Mouse (Mus musculus) forelimb bud, embryonic 11.5 days (tissue): ENCODE data around the gene Rcn3.
"Not testable (repeated sequence)": the region's sequence is repeated elsewhere in the genome, so short reads cannot be mapped to it uniquely, and the experiment has no call there.

ENCODE experiments used
- DNase-seq: peaks from one replicate; pipeline ENCODE4 v3.0.0-alpha.2; 2012; ENCODE audit warnings: low read depth, low spot score

Gene Rcn3

DNA sequence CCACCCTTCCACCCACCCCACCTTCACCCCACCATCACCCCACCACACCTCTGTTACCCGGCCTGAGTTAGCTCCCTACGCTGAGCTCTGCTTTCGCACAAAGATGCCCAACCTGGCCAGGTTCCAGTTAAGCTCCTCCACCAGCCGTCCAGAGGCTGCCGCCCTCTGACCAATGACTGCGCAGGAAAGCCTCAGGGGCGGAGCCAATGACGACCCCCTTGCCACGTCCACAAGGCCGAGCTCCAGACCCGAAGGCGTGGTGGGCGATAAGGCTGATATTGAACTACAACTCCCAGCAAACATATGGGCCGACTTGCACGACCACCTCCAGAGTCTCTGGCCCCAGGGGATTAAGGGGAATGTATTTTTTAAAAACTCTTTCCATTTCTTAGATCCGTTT is at the start of gene Rcn3:
TSS of gene Rcn3 (minus strand) at position 174 of the 400 bp plus-strand sequence.
- DNase-seq = peak; percentile 98

DNA sequence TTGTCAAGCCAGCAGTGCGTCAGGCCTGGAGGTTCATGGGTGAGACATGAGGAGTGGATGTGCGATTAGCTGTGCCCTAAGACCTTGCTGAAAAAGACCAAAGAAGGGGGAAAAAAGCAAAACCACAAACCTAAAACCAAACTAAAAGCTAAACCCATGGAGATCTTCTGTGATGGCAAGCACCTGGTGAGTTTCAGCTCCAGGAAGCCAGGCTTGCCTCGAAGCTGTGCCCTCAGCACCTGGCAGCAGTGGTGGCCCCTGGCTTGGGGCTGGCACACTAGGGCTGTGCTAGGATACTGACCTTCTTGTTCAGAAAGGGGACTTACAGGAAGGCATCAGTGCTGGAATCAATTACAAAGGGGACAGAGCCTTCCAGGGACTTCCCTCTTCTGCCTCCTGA is 49.3 kb upstream of the Rcn3 start:
- DNase-seq = no peak

DNA sequence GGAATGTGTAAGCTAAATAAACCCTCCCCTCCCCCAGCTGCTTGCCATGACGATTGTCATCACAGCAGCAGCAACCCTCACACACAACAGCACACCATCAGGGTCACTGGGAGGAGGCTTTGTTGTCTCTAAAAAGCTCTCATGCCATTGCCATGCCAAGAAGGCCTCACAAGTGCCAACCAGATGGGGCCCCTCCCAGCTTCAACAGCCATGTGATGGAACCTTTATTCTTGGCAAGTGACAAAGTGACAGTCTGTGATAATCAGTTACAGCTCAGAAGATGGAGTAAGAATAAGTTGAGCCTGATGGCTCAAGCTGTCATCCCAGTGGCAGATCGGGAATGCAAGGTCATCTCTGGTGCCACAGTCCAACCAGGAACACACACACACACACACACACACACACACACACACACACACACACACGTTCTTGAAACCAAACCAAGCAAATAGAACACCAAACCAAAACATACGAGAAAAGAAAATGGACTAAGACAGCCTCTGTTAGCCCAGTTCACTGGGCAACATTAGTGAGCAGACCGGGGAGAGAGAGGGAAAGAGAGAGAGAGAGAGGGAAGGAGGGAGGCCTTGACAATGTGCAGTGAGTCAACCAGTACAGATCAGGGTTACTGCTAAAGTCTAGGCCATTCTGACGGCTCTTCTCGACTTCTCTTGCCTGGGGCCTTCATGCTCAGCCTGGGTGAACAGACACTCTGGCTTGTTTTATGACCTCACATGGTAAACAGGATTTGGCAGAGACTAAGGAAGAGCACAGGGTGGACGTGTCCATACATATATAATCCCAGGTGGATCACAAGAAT is 48.1 kb upstream of the Rcn3 start:
- DNase-seq = no peak

DNA sequence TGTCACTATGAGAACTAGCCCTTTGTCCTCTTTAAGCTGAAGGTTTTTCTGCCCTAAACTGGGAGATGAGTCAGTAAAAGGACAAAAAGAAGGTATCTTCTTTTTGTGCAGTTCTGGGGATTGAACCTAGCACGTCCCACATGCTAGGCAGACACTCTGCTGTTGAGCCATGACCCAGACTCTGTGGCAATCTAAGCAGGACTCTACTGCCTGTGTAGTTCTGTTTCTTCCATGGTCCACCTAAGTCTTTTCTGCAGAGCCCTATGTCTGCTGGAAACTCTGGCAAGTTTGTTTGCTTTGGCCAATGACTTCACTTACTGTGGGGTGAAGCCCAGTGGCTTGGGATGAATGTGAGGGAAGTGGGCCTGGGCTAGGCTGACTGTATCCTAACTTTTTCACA is 46.4 kb upstream of the Rcn3 start:
- DNase-seq = no peak

DNA sequence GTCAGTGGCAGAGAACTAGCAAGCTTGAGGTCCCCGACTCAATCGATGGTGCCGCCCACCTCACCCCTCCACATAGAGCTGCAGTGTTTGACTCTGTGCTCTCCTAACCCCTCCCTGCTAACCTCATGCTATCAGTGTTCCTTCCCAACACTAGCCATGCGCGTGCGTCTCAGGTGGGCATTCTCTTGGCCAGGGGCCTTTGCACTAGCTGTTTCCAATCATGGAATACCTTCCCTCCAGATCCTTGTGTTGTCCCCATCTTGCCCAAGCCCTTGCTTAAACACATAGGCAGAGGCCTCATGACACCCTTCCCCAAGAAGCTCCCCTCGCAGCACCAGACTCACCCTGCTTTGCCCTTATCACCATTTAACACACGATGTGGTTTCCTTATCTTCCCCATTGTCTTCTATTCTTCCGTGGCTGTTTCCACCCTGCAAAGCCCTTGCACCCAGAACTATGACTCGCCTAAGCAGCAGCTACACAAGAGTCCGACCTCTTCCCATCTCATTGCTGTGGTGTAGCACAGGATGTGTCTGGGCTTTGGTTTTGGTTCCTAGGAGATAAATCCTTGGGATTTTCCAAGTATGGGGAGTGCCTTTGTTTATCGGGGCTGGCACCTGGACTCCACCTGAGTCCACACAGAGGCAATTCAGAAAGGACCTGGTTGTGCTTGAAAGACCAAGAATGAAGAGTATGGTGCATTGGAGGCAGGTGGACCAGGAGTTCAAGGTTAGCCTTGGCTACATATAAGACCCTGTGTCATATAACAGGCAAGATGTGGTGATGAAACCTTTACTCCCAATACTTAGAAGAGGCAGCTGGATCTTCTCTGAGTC is 45.4 kb upstream of the Rcn3 start:
- DNase-seq = no peak

DNA sequence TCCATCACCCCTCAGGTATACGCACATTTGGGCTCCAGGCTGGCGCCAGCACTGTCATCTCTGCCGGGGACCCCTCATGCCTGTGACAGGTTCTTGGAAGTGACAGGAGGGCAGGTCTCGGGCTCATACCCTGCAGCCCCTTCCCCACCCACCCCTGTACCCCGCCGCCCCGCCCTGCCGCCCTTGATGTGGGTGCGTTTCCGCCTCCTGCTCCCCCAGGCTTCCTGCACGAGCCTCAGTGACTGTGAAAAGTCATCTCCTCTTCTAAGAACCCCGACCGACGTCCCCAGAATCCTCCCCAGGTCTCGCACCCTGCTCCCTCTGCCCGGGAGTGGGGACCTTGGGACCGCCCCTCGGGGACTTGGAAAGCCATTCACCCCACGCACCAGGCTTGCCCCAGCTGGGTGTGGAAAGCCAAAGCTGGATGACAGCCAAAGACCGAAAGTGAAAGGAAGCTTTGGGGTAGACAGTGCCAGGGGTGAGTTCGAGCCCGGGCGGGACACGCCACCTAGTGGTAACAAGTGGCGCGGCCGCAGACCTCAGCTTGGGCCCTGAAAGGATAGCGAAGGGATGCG is 44.1 kb upstream of the Rcn3 start, which contains the start of the genes Gm45713 and Flt3l:
TSS of gene Gm45713 (minus strand) at position 239 of the 575 bp plus-strand sequence.
TSS of gene Flt3l (minus strand) at position 440 of the 575 bp plus-strand sequence.
- peak; percentile 72 for DNase-seq

DNA sequence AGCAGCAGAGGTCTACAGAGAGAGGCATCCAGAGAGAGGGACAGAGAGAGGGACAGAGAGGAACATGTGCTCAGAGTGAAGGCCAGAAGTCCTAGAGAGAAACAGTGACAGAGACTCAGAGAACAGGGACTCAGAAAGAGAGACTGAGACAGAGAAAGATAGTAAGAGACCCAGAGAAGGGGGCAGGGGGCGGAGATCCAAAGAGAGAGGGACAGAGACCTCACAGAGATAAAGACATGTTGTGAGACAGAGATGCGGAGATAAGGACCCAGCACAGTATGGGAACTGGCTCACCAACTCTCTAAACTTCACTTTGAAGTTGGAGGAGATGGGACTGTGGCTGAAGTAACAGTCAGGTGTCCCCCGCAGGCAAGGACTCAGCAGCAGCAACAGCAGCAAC is 43.3 kb upstream of the Rcn3 start:
- no peak for DNase-seq

DNA sequence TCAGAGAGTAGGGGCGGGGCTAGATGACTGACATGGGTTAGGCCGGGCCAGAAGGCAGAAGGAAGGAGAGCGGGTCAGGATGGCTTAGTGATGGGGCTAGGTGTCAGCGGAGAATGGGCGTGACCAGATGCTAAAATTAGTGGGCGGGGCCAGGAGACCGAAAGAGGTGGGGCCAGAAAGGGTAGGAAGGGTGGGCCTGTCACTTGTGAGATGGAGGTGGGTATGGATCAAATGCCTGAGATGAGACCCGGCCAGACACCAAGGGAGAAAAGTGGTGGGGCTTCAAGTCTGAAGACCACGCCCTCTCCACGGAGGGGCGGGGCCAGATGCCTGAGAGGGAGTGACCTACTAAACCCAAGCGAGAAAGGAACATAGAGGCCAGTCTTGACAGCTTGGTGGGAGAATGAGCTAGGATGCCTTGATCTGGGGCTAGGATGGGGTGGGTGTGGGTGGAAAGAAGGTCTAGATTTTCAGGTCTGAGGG is 42.6 kb upstream of the Rcn3 start:
- no peak for DNase-seq

DNA sequence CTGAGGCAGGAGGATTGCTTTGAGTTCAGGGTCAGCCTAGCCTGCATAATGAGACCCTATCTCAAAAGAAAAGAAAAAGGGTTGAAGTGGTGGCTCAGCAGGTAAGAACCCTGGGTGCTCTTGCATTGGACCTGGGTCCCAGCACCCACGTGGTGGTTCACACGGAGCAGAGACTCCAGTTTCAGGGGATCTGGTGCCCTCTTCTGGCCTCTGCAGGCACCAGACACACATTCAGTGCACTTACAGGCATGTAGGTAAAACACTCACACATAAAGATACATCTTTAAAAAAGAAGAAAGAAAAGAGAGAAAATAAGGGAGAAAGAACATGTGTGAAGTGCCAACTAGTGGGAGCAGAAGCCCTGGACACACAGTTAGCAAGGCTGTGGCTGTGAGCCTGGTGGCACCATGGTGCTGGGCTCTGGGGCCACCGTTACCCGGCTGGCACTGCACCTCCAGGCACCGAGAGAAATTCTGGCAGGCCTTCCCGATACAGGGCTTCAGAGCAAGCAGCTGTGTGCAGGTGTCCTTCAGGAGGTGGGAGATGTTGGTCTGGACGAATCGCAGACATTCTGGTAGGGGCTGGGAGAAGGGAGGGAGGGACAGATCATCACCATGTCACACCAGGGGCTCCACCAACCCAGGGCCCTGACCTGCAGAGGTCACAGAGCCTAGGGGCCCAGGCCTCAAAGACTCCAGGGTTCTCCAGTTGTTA is 41.6 kb upstream of the Rcn3 start:
- DNase-seq = no peak

DNA sequence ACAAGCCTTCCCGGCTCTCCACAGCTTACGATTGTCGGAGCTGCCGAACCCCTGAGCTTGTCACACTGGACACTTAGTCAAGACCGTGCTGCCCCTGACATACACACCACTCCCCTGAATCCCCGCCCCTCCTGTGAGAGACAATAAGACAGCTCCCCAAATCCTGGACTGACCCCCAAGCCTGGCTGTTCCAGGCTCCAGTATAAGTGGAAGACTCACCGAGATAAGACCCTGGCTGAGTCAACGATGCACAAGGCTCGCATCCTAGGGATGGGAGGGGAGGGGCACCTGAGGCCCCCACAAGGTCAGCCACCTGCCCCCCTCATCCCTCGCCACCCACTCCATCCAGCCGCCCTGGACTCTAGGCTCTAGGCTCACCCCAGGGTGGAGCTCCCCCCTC is 39.8 kb upstream of the Rcn3 start:
- no peak for DNase-seq

DNA sequence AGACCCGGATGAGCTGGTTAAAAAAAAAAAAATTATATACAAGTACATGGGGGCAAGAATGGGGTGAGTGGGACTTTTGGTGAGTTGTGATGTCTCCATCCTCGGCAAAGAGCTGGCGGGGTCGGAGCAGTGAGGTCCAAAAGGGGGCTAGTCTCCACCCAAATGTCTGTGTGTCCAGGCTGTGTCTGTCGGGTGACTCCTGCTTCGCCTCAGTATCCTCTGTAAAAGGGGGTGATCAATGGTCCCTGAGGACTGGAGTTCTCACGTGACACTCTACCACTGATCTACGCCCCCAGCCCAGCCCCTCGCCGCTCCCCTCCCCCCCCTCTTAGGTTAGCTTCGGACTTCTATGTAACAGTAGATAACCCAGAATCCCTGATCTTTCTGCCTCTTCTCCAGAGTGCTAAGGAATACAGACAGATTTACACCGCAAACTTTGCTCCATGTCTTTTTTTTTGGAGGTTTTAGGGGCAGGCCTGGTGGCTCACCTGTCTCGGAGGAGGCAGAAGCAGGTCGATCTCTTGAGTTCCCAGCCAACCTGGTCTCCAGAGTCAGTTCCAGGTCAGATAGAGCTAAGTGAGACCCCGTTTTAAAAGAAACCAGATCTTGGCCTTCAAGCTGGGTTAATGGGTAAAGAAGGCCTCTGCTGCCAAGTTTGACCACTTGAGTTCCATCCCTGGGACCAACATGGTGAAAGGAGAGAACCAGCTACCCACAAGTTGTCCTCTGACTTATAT is 37.9 kb upstream of the Rcn3 start:
- no peak for DNase-seq

DNA sequence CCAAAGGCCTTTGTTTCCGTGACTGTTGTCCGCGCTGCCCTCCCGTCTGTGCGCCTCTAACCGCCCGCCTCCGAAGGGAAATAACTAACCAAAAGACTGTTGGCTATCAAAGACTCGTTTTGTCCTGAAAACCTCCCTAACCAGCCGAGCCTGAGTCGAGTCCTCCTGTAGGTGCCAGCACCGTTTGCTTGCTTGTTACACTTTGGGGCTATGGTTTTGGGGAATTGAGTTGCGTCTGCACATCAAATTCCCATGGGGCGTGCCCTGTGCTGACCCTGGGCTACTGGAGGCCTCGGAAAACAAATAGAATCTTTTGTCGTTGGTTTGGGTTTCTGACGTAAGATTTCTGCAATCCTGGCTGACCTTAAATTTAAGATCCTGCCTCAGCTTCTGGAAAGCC is 37.3 kb upstream of the Rcn3 start:
- peak; percentile 68 for DNase-seq

DNA sequence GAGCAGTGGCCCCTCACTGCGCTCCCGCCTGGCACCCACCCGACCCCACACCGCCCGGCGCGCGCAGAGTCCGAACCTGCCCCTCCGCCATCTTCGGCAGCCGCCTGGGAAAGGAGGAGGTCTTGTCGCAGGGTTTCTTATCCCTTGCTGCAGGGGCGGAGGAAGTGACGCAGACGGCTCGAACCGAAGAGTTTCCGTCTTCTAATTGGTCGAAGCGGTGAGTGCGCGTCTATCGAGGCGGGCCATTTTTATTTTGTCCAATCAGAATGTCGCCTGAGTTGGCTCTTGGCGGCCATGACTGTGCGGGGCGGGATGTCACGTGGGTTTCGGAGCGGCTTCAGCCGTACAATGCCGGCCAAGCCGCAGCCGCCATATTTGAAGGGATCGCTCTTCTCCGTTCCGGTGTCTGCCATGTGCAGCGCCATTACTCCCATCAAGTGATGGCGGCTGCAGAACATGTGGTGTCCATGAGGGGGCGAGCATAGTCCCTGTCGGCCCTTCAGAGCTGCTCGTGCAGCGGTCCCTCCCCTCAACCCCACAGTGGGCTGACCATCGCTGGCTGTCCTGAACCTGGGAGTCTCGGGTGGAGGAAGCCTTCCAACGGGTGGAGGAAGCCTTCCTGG is 36.7 kb upstream of the Rcn3 start, which contains the start of gene Rpl13a:
TSS of gene Rpl13a (minus strand) at position 138 of the 623 bp plus-strand sequence.
- DNase-seq = peak; percentile 100

DNA sequence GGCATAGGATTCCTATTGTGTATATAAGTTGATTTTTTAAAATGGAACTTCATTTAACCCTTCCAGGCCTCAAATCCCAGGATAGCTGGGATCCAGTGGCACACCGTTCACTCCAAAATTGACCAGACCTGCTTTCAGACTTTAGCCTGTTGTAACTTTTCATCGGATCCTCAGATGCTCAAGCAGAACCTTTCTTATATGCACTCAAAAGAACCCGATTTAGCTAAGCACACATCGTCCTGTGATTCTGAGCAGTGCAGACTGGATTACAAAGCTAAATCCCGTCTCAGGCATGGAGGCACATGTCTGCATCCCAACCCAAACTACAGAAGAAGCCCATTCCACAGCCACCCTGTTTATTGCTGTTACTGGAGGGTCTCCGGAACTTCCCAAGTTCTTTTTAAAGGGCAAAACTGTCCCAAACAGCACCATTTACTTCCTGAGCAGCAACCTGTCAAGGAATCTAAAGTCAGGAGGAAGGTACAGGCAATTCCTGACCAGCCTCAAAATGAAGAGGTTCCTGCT is 35.7 kb upstream of the Rcn3 start:
- no peak for DNase-seq

DNA sequence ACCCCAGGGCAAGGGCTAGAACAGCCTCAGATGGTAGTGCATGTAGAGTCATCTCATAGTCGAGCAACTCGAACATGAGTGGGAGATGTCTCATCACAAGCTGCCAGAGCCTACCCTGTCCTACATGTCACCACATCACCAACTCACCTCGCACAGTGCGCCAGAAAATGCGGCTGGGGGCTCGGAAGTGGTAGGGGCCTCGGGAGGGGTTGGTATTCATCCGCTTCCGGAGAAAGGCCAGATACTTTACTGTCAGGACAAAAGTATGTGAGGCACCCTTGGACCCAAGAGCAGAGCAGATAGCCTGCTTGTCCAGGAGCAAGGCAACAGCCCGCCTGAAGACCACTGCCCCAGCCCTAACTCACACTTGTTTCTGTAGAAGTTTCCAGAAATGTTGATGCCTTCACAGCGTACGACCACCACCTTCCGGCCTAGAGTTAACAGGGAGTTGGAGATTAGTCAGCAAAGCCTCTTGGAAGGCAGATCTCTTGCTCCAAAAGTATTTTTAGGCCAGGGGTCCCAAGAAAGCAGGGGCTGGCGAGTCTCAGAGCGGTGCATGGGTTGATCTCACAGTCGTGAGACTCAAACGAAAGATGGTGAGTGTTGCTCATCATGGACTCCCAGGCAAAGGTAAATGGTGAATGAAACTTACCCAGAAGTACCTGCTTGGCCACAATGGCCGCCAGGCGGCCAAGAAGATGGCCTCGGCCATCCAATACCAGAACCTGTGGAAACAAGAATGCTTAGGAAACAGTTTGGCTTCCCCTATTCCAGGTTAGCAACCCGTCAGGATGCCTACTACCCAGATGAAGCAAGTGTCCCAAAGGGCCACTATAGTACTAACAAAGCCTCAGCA is 35.1 kb upstream of the Rcn3 start:
- DNase-seq = no peak

DNA sequence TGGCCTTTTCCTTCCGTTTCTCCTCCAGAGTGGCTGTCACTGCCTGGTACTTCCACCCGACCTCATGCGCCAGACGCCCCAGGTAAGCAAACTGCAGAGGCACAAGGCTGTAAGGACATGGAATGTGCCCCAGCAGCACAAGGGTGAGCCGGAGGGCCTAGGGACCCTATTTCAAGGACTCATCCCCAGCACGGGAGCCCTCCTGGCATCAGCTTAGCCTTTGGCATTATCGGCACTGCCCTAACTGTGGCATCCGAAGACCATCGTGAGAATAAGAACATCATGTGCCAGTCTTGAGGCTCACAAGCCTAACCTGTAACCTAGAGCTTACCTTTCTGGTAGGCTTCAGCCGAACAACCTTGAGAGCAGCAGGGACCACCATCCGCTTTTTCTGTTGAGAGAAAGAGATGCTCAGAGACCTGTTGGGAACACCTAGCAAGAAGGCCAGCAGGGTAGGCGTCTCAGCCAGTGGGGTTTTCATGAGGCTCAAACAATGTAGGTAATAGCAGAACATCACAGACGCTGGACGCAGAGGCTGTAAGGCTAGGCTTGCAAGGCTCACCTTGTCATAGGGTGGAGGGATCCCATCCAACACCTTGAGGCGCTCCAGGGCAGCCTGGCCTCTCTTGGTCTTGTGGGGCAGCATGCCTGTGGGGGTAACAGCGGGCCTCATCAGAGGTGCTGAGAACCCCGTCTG is 34.3 kb upstream of the Rcn3 start:
- DNase-seq = no peak

DNA sequence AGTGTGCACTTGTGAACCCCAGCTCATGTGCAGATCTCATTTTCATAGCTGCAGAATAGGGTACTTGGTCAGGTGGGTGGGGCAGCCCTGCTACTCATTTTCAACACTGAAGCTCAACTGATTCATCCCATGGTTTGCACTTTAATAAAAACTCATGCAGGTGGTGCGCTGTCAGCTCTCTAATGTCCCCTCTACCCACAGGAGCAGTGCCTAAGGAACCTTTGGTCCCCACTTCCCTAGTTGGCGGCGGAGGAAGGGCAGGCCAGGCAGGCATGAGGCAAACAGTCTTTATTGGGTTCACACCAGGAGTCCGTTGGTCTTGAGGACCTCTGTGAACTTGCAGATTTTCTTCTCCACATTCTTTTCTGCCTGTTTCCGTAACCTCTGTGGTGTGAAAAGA is 33.6 kb upstream of the Rcn3 start:
- DNase-seq = not testable (repeated sequence)

DNA sequence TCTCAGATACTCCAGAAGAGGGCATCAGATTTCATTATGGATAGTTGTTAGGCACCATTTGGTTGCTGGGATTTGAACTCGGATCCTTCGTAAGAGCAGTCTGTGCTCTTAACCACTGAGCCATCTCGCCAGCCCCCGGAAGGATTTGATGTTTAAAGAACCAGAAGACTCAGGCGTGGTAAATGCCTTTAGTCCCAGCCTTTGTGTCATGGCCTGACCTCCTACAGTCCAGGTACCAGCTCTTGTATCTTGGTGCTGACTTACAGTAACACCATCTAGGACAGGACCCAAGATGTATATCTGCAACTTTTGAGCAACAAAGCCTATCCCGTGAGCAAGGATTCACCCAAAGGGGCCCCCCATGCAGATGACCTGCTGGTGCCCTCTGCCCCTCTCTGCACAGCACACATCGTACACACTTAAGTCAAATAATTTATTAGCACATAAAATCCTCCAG is 33.2 kb upstream of the Rcn3 start:
- peak; percentile 67 for DNase-seq
